ENCODE assay signal across 8 mouse cellular contexts in genomic region chr13:98316140-98316479, GRCm38 (mm10). TPM values are rescaled to one million over a fixed set of nuclear protein-coding genes. Genes with fewer than 3 reads are reported as not detected.
DNase-seq lines count a peak whose midpoint lies in the region; ATAC-seq and TF ChIP-seq lines count a peak whose summit lies in the region.

No protein-coding gene starts in this region.

- H3K36me3 ChIP-seq in heart, embryonic 10.5 days: peaks cover 28% of the 10 kb centered on the region
- H3K36me3 ChIP-seq in liver, embryonic 11.5 days (ENCODE audit: control insufficient read depth, insufficient read depth, low read length): peaks cover 17% of the 10 kb centered on the region

- peak overlapping the region; percentile 99 for H3K27ac ChIP-seq in heart, embryonic 10.5 days
- H3K27ac ChIP-seq in embryonic fibroblast, embryonic 13.5 days (ENCODE audit: insufficient read depth, low read length): no peak overlapping the region
- peak overlapping the region; percentile 91 for H3K27ac ChIP-seq in liver, embryonic 11.5 days (ENCODE audit: low read depth, low read length)

- peaks cover 4% of the 10 kb centered on the region for H3K4me1 ChIP-seq in heart, embryonic 10.5 days
- no peaks in the 10 kb centered on the region; the same call in none of the 2 replicates for H3K4me1 ChIP-seq in embryonic fibroblast, embryonic 13.5 days (ENCODE audit: control insufficient read depth, insufficient read depth, low read length)
- H3K4me1 ChIP-seq in liver, embryonic 11.5 days (replicated peaks; ENCODE audit: control insufficient read depth, insufficient read depth, low read length): peaks cover 10% of the 10 kb centered on the region

- H3K9ac ChIP-seq in liver, embryonic 11.5 days (ENCODE audit: low read depth, low read length): peak overlapping the region; percentile 100

- no peaks in the 10 kb centered on the region for H3K9me3 ChIP-seq in heart, embryonic 10.5 days
- no peaks in the 10 kb centered on the region for H3K9me3 ChIP-seq in liver, embryonic 11.5 days (ENCODE audit: control insufficient read depth, low read length)

- WGBS in heart, embryonic 10.5 days: under 1% methylated on average over 17 of the region's 17 CpGs
- under 1% methylated on average over 17 of the region's 17 CpGs for WGBS in liver, embryonic 11.5 days

- no peaks in the 10 kb centered on the region for H3K27me3 ChIP-seq in heart, embryonic 10.5 days (ENCODE audit: insufficient read depth, poor library complexity, severe bottlenecking)
- no peaks in the 10 kb centered on the region for H3K27me3 ChIP-seq in liver, embryonic 11.5 days (replicated peaks; ENCODE audit: control insufficient read depth, insufficient read depth, low read length)

- H3K4me3 ChIP-seq in heart, embryonic 10.5 days: peak overlapping the region; percentile 100
- peak overlapping the region; percentile 83 for H3K4me3 ChIP-seq in embryonic fibroblast, embryonic 13.5 days (ENCODE audit: insufficient read depth, low read length)
- peak overlapping the region; percentile 100 for H3K4me3 ChIP-seq in liver, embryonic 11.5 days (ENCODE audit: low read depth, low read length)

- no peak for DNase-seq in heart, embryonic 10.5 days (ENCODE audit: low spot score)
- no peak for DNase-seq in heart, adult 8-10 months (ENCODE audit: low spot score)
- peak; percentile 41 for DNase-seq in 3T3-L1 (ENCODE audit: low read depth, low spot score)
- DNase-seq in liver, embryonic 11.5 days (ENCODE audit: low spot score): no peak
- DNase-seq in gastrocnemius, postnatal 10 days: no peak
- no peak for DNase-seq in cerebellum, postnatal 4 days (ENCODE audit: low spot score in 2 of 2)

- no peak for TF ChIP-seq CTCF in embryonic fibroblast, embryonic 13.5 days (IDR thresholded peaks at IDR 0.05; ENCODE audit: borderline replicate concordance, insufficient read depth, low read length)

- no peak for ATAC-seq in liver, embryonic 11.5 days (replicated peaks; ENCODE audit: low FRiP score)
- ATAC-seq in inflammation-experienced regulatory T-cells, adult 6 months: no peak

- peak overlapping the region; percentile 78 for H3K4me2 ChIP-seq in liver, embryonic 11.5 days

- no peak for TF ChIP-seq POLR2A in embryonic fibroblast, embryonic 13.5 days (IDR thresholded peaks at IDR 0.05; ENCODE audit: low read depth, low read length)

RNA-seq across cellular contexts. Expression of gene Btf3, which starts 0.7 kb away (rescaled TPM):
- polyA plus RNA-seq in heart, embryonic 10.5 days (2016; fragmentation: Nextera tagmentation; extraction: Ambion mirVana): 512 and 641 TPM in 2 replicates
- 100 to 1,000 TPM; 181 to 211 (median 205) TPM for total RNA-seq in heart, adult 8-10 months (2022)
- polyA plus RNA-seq in embryonic fibroblast, embryonic 13.5 days (2011; ENCODE audit: insufficient read length, low read depth, missing spikeins): 715 and 807 TPM in 2 replicates
- 879 and 893 TPM in 2 replicates for polyA plus RNA-seq in liver, embryonic 11.5 days (2014; fragmentation: Nextera tagmentation; extraction: Ambion mirVana)
- 100 to 1,000 TPM; 694 to 907 (median 874) TPM for polyA plus RNA-seq in inflammation-experienced regulatory T-cells, adult 6 months (2017; shearing (Covaris generic))
- total RNA-seq in gastrocnemius, postnatal 10 days (2021): 100 to 1,000 TPM; 311 to 330 TPM

RNA-seq across cellular contexts. Expression of gene Gm21976, which starts 36.4 kb away (rescaled TPM):
- polyA plus RNA-seq in heart, embryonic 10.5 days (2016; fragmentation: Nextera tagmentation; extraction: Ambion mirVana): not detected in 2 replicates
- total RNA-seq in heart, adult 8-10 months (2022): not detected
- polyA plus RNA-seq in embryonic fibroblast, embryonic 13.5 days (2011; ENCODE audit: insufficient read length, low read depth, missing spikeins): not detected in 2 replicates
- not detected in 2 replicates for polyA plus RNA-seq in liver, embryonic 11.5 days (2014; fragmentation: Nextera tagmentation; extraction: Ambion mirVana)
- not detected for polyA plus RNA-seq in inflammation-experienced regulatory T-cells, adult 6 months (2017; shearing (Covaris generic))
- not detected for total RNA-seq in gastrocnemius, postnatal 10 days (2021)

RNA-seq across cellular contexts. Expression of gene Foxd1, which starts 37.9 kb away (rescaled TPM):
- 0.10 and 0.16 TPM in 2 replicates for polyA plus RNA-seq in heart, embryonic 10.5 days (2016; fragmentation: Nextera tagmentation; extraction: Ambion mirVana)
- under 1 TPM in 1 of 4 experiments, not detected in 3; 0.06 TPM for total RNA-seq in heart, adult 8-10 months (2022)
- polyA plus RNA-seq in embryonic fibroblast, embryonic 13.5 days (2011; ENCODE audit: insufficient read length, low read depth, missing spikeins): 5.9 and 6.3 TPM in 2 replicates
- polyA plus RNA-seq in liver, embryonic 11.5 days (2014; fragmentation: Nextera tagmentation; extraction: Ambion mirVana): 0.05 TPM in 1 of 2 replicates, not detected in the other
- polyA plus RNA-seq in inflammation-experienced regulatory T-cells, adult 6 months (2017; shearing (Covaris generic)): not detected
- total RNA-seq in gastrocnemius, postnatal 10 days (2021): under 1 TPM; 0.28 to 0.36 TPM

RNA-seq across cellular contexts. Expression of gene Ankra2, which starts 53.2 kb away (rescaled TPM):
- polyA plus RNA-seq in heart, embryonic 10.5 days (2016; fragmentation: Nextera tagmentation; extraction: Ambion mirVana): 14.8 and 16.3 TPM in 2 replicates
- 10 to 100 TPM; 34.2 to 49.4 (median 44.5) TPM for total RNA-seq in heart, adult 8-10 months (2022)
- 22.7 and 29.5 TPM in 2 replicates for polyA plus RNA-seq in embryonic fibroblast, embryonic 13.5 days (2011; ENCODE audit: insufficient read length, low read depth, missing spikeins)
- polyA plus RNA-seq in liver, embryonic 11.5 days (2014; fragmentation: Nextera tagmentation; extraction: Ambion mirVana): 19.4 and 20.2 TPM in 2 replicates
- 10 to 100 TPM; 19.4 to 25.6 (median 24.6) TPM for polyA plus RNA-seq in inflammation-experienced regulatory T-cells, adult 6 months (2017; shearing (Covaris generic))
- total RNA-seq in gastrocnemius, postnatal 10 days (2021): 10 to 100 TPM; 16.0 to 17.3 TPM

RNA-seq across cellular contexts. Expression of gene Utp15, which starts 53.3 kb away (rescaled TPM):
- polyA plus RNA-seq in heart, embryonic 10.5 days (2016; fragmentation: Nextera tagmentation; extraction: Ambion mirVana): 25.1 and 32.1 TPM in 2 replicates
- 1 to 10 TPM; 5.5 to 6.9 (median 5.9) TPM for total RNA-seq in heart, adult 8-10 months (2022)
- polyA plus RNA-seq in embryonic fibroblast, embryonic 13.5 days (2011; ENCODE audit: insufficient read length, low read depth, missing spikeins): 16.7 and 18.8 TPM in 2 replicates
- 46.1 and 49.9 TPM in 2 replicates for polyA plus RNA-seq in liver, embryonic 11.5 days (2014; fragmentation: Nextera tagmentation; extraction: Ambion mirVana)
- polyA plus RNA-seq in inflammation-experienced regulatory T-cells, adult 6 months (2017; shearing (Covaris generic)): 10 to 100 TPM; 18.1 to 25.9 (median 24.9) TPM
- 1 to 10 TPM; 5.2 to 6.4 TPM for total RNA-seq in gastrocnemius, postnatal 10 days (2021)
